Mouse (Mus musculus) C2C12 (cell line): ENCODE measurements around the gene Fgf11. TPM values are rescaled to one million over a fixed set of nuclear protein-coding genes. Genes with fewer than 3 reads are reported as not detected.

Experiments
- H3K27me3 ChIP-seq: one replicate; pipeline ENCODE4 v1.6.1; 2011; ENCODE audit not compliant: control insufficient read depth, insufficient read depth, insufficient read length
- H3K36me3 ChIP-seq: one replicate; pipeline ENCODE4 v1.6.1; 2011; ENCODE audit not compliant: control insufficient read depth, insufficient read depth
- H3K4me3 ChIP-seq: one replicate; pipeline ENCODE4 v1.5.1; 2011; ENCODE audit warnings: mild to moderate bottlenecking, control low read depth; ENCODE audit not compliant: poor library complexity, insufficient read depth, severe bottlenecking
- H3K79me2 ChIP-seq: one replicate; pipeline ENCODE4 v1.6.1; 2011; ENCODE audit not compliant: control insufficient read depth, insufficient read depth
- H3K79me3 ChIP-seq: one replicate; pipeline ENCODE4 v1.6.1; 2011; ENCODE audit warnings: low read depth, control low read depth
- H3ac ChIP-seq: one replicate; pipeline ENCODE3; 2011; ENCODE audit warnings: low read depth; ENCODE audit not compliant: control insufficient read depth, insufficient read length
- CEBPB ChIP-seq: IDR thresholded peaks from one replicate; pipeline ENCODE4 v1.6.1; 2011; ENCODE audit warnings: low read depth, mild to moderate bottlenecking, control low read depth, moderate library complexity
- CTCF ChIP-seq: IDR thresholded peaks from one replicate; pipeline ENCODE4 v1.5.1; 2011; ENCODE audit not compliant: control insufficient read depth, insufficient read depth, insufficient read length
- FOSL1 ChIP-seq: IDR thresholded peaks from one replicate; pipeline ENCODE4 v1.8.0; 2011; ENCODE audit warnings: mild to moderate bottlenecking, low read length; ENCODE audit not compliant: poor library complexity, insufficient read depth, severe bottlenecking
- MAX ChIP-seq: IDR thresholded peaks from one replicate; pipeline ENCODE4 v1.6.1; 2011; ENCODE audit warnings: mild to moderate bottlenecking, control low read depth
- MYOD1 ChIP-seq: IDR thresholded peaks from one replicate; pipeline ENCODE4 v1.6.1; 2011; ENCODE audit warnings: low read depth; ENCODE audit not compliant: control insufficient read depth, insufficient read length
- MYOG ChIP-seq: IDR thresholded peaks from one replicate; pipeline ENCODE4 v1.6.1; 2011; ENCODE audit not compliant: control insufficient read depth, insufficient read length; ENCODE audit errors: extremely low read depth
- USF1 ChIP-seq: IDR thresholded peaks from one replicate; pipeline ENCODE4 v1.6.1; 2011; ENCODE audit warnings: low read depth, mild to moderate bottlenecking, control low read depth, moderate library complexity
- polyA plus RNA-seq: library from polyadenylated mRNA; unstranded; fragments of >200 nt; fragmentation: generic; extraction: Trizol; gene quantifications from one replicate; pipeline ENCODE4 v1.2.1, GENCODE M21; 2012; ENCODE audit warnings: missing spikeins

Fgf11 gene
- polyA plus RNA-seq, 1 experiment = 4.2 TPM

DNA sequence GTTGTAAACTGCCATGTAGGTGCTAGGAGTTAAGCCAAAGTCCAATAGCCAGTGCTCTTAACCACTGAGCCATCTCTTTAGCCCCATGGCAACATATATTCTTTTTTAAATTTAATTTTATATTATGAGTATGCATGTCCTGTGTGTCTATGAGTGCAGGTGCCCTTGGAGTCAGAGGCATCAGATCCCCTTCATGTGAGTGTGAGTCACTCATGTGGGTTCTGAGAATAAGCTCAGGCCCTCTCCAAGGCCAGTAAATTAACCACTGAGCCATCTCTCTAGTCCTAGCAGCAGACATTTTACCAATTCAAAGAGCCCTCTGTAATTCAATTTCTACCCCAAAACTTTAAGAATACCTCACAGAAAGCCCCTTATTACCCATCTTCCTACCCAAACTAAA, 49.0 kb downstream of the Fgf11 start:
- Histone ChIP-seq H3K36me3 (peaks cover 61% of the 10 kb centered on the region), H3ac (no peak overlapping the region), H3K27me3 (no peaks in the 10 kb centered on the region), H3K4me3 (no peak overlapping the region), H3K79me2 (peaks cover 100% of the 10 kb centered on the region), H3K79me3 (peaks cover 97% of the 10 kb centered on the region)
- TF ChIP-seq CEBPB = no peak
- no peak for TF ChIP-seq USF1
- no peak for TF ChIP-seq MYOG
- TF ChIP-seq MYOD1 = no peak
- TF ChIP-seq CTCF = no peak
- TF ChIP-seq MAX = no peak
- TF ChIP-seq FOSL1 = no peak

DNA sequence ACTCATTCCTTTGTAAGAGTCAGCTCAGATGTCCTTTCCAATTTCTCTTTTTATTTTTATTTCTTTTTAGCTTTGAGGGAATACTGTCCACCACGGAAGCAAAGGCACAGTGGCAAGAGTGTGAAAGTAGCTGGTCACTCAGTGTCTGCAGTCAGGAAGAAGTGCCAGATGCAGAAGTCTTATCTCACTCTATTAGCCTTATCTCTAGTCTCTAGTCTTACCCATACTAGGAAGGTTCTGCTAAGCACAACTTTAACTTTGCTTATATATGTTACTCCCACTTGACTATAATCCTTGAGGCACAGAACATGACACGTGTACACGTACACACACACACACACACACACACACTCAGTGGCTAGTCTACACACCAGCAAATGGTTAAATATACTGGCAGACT, 50.0 kb downstream of the Fgf11 start:
- H3K4me3 ChIP-seq = no peak overlapping the region
- H3K27me3 ChIP-seq = no peaks in the 10 kb centered on the region
- no peak overlapping the region for H3ac ChIP-seq
- H3K79me3 ChIP-seq = peaks cover 91% of the 10 kb centered on the region
- H3K79me2 ChIP-seq = peaks cover 100% of the 10 kb centered on the region
- peaks cover 60% of the 10 kb centered on the region for H3K36me3 ChIP-seq
- TF ChIP-seq MAX = no peak
- TF ChIP-seq MYOD1 = no peak
- TF ChIP-seq USF1 = no peak
- TF ChIP-seq FOSL1 = no peak
- TF ChIP-seq CTCF = no peak
- no peak for TF ChIP-seq MYOG
- TF ChIP-seq CEBPB = no peak

Other genes starting within 250 kb of the Fgf11 start
- gene Efnb3, start 241.7 kb downstream of the Fgf11 start, polyA plus RNA-seq = 0.61 TPM
- 21.9 TPM for gene Wrap53, start 221.6 kb downstream of the Fgf11 start, polyA plus RNA-seq
- 226 TPM for gene Trp53, start 221.5 kb downstream of the Fgf11 start, polyA plus RNA-seq
- gene Atp1b2, start 195.9 kb downstream of the Fgf11 start, polyA plus RNA-seq = 0.20 TPM
- gene Shbg, start 184.0 kb downstream of the Fgf11 start, polyA plus RNA-seq = 0.18 TPM
- gene Sat2, start 179.8 kb downstream of the Fgf11 start, polyA plus RNA-seq = 3.8 TPM
- 96.0 TPM for gene Fxr2, start 168.9 kb downstream of the Fgf11 start, polyA plus RNA-seq
- 0.08 TPM for gene Sox15, start 146.5 kb downstream of the Fgf11 start, polyA plus RNA-seq
- gene Mpdu1, start 139.2 kb downstream of the Fgf11 start, polyA plus RNA-seq = 95.8 TPM
- 1.5 TPM for gene Cd68, start 135.7 kb downstream of the Fgf11 start, polyA plus RNA-seq
- 1,304 TPM for gene Eif4a1, start 129.4 kb downstream of the Fgf11 start, polyA plus RNA-seq
- gene Senp3, start 119.8 kb downstream of the Fgf11 start, polyA plus RNA-seq = 89.0 TPM
- 0.28 TPM for gene Tnfsf13, start 116.1 kb downstream of the Fgf11 start, polyA plus RNA-seq
- gene Tnfsf12, start 106.0 kb downstream of the Fgf11 start, polyA plus RNA-seq = 6.4 TPM
- 1.5 TPM for gene Tnfsfm13, start 105.8 kb downstream of the Fgf11 start, polyA plus RNA-seq
- gene Polr2a, start 43.2 kb downstream of the Fgf11 start, polyA plus RNA-seq = 84.2 TPM
- 0.08 TPM for gene Slc35g3, start 39.9 kb downstream of the Fgf11 start, polyA plus RNA-seq
- gene Zbtb4, start 35.9 kb downstream of the Fgf11 start, polyA plus RNA-seq = 3.0 TPM
- 37.7 TPM for gene Chrnb1, start 5.9 kb downstream of the Fgf11 start, polyA plus RNA-seq
- 0.32 TPM for gene Tmem102, start 3.8 kb upstream of the Fgf11 start, polyA plus RNA-seq
- gene Gm39566, start 13.4 kb upstream of the Fgf11 start, polyA plus RNA-seq = not detected
- gene Spem2, start 16.6 kb upstream of the Fgf11 start, polyA plus RNA-seq = not detected
- not detected for gene Spem1, start 20.3 kb upstream of the Fgf11 start, polyA plus RNA-seq
- 10.7 TPM for gene Nlgn2, start 35.9 kb upstream of the Fgf11 start, polyA plus RNA-seq
- gene Tmem256, start 36.7 kb upstream of the Fgf11 start, polyA plus RNA-seq = 260 TPM
- 82.7 TPM for gene Plscr3, start 44.5 kb upstream of the Fgf11 start, polyA plus RNA-seq
- gene Tnk1, start 56.9 kb upstream of the Fgf11 start, polyA plus RNA-seq = not detected
- gene Tmem95, start 76.2 kb upstream of the Fgf11 start, polyA plus RNA-seq = not detected
- 17.2 TPM for gene Kctd11, start 79.5 kb upstream of the Fgf11 start, polyA plus RNA-seq
- gene Acap1, start 93.7 kb upstream of the Fgf11 start, polyA plus RNA-seq = 0.21 TPM
- gene 2810408A11Rik, start 99.1 kb upstream of the Fgf11 start, polyA plus RNA-seq = 2.4 TPM
- 38.4 TPM for gene Neurl4, start 99.2 kb upstream of the Fgf11 start, polyA plus RNA-seq
- gene Gps2, start 112.0 kb upstream of the Fgf11 start, polyA plus RNA-seq = 37.3 TPM
- gene Eif5a, start 120.1 kb upstream of the Fgf11 start, polyA plus RNA-seq = 2,142 TPM
- gene Ybx2, start 133.9 kb upstream of the Fgf11 start, polyA plus RNA-seq = 0.02 TPM
- 0.53 TPM for gene Slc2a4, start 146.3 kb upstream of the Fgf11 start, polyA plus RNA-seq
- 0.06 TPM for gene Cldn7, start 162.9 kb upstream of the Fgf11 start, polyA plus RNA-seq
- gene Ctdnep1, start 179.3 kb upstream of the Fgf11 start, polyA plus RNA-seq = 141 TPM
- gene Elp5, start 180.7 kb upstream of the Fgf11 start, polyA plus RNA-seq = 111 TPM
- 362 TPM for gene Gabarap, start 189.3 kb upstream of the Fgf11 start, polyA plus RNA-seq
- gene Phf23, start 193.9 kb upstream of the Fgf11 start, polyA plus RNA-seq = 93.4 TPM
- 36.4 TPM for gene Dvl2, start 198.7 kb upstream of the Fgf11 start, polyA plus RNA-seq
- 87.8 TPM for gene Acadvl, start 213.6 kb upstream of the Fgf11 start, polyA plus RNA-seq
- gene Dlg4, start 215.1 kb upstream of the Fgf11 start, polyA plus RNA-seq = 25.3 TPM